Mouse (Mus musculus) MN1 (cell line): ENCODE data around the gene Pou2f3.
"Not testable (repeated sequence)": the region's sequence is repeated elsewhere in the genome, so short reads cannot be mapped to it uniquely, and the experiment has no call there.

Experiments
- DNase-seq: peaks from one replicate; pipeline ENCODE4 v3.0.0-alpha.2; 2016; ENCODE audit warnings: low spot score

The Pou2f3 gene

GRCm38 (mm10) chr9:43166346-43166745 is 43.8 kb downstream of the Pou2f3 start:
- no peak for DNase-seq

GRCm38 (mm10) chr9:43155960-43156359 is 54.2 kb downstream of the Pou2f3 start:
- DNase-seq = no peak

DNA sequence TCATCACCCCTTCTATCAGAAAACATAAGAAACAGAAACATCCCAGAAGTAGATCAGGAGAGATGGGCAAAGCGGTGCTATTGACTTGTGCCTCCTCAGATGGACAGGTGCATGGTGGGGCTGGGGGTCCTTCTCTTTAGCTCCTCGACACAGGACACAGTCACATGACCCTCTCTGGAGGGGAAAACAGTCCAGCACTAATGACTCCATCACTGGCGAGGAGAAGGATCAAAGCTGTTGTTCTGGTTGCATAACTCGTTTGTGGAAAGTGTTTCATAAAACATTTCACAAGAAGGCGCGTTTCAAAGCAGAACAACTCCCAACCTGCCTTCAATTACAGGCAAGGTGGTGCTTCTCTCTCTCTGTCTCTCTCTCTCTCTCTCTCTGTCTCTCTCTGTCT is 58.4 kb downstream of the Pou2f3 start:
- no peak for DNase-seq

DNA sequence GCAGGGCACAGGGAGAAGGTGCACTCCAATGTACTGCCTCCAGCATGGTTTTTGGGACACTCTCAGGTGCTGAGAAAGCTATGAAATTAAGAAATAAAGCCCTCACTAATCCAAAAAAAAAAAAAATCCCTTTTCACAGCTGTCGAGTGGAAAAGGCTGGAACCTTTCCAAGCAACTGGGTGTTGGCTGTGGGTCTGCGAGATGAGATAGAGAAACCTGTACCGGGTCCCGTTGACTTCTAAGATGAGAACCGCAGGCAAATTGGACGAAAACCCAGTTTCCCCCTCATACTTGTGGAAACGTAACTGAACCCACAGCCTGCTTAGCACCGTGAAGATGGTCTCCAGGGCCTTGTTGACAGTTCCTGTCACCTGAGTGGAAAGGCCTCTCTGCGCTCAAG is 59.2 kb downstream of the Pou2f3 start:
- no peak for DNase-seq

GRCm38 (mm10) chr9:43150075-43150474 is 60.1 kb downstream of the Pou2f3 start:
- no peak for DNase-seq

DNA sequence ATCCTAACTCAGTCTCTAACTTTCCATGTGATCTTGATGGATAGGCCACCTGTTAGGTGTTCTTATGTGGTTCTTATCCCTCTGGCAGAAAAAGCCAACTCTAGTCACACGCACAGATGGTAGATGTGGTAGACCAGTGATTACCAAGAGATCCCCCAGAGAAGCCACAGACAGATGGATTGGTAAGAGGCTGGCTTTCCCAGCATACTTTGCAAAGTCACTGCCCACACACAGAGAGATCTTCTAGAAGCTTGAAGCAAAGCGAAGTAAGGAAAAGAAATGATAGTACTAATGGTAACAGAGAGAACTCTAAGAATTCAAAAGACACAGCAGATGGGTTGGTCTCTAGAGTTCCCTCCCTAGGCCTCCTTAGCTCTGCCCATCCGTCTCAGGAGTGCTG is 60.7 kb downstream of the Pou2f3 start:
- no peak for DNase-seq

GRCm38 (mm10) chr9:43145196-43145595 is 65.0 kb downstream of the Pou2f3 start:
- DNase-seq = no peak

- no peak for DNase-seq
These were observed 65.9 kb downstream of the Pou2f3 start for GRCm38 (mm10) chr9:43144206-43144810.

DNA sequence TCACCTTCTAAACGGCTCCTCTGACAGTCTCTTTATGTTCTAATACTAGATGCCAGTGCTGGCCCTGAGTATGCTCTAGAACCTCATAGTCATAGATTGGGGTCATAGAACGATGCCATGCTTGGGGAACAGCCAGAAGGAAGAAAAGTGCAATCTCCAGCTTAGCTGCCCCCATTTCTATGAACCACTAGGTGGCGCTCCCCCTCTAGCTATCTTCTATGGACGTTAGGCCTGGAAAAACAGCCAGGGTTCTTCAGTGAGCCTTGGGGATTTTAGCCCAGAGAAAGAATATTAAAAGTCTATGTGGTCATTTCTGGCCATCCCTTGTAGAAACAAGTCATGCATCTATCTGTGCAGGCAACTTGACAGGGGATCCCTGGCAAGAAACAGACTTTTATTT is 68.3 kb downstream of the Pou2f3 start:
- peak; percentile 45 for DNase-seq

DNA sequence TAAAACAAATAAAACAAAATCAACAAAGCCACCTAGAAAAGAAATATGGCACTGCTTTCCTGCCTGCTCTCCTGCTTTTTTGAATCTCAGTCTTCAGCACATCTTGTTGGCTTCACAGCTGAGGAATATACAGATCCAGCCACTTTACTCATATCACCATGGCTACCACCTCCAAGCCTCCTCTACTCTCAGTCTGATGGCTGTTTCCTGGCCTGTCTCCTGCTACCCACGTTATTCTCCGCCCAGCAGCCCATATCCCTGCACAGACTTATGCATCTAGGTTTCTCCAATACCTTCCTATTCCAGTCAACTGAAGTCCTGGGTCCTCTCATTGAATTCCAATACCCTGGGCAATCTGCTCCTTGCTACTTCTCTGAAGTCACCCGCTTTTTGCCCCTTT is 76.6 kb downstream of the Pou2f3 start:
- no peak for DNase-seq

- no peak for DNase-seq
These were observed 77.8 kb downstream of the Pou2f3 start for GRCm38 (mm10) chr9:43132380-43132779.

DNA sequence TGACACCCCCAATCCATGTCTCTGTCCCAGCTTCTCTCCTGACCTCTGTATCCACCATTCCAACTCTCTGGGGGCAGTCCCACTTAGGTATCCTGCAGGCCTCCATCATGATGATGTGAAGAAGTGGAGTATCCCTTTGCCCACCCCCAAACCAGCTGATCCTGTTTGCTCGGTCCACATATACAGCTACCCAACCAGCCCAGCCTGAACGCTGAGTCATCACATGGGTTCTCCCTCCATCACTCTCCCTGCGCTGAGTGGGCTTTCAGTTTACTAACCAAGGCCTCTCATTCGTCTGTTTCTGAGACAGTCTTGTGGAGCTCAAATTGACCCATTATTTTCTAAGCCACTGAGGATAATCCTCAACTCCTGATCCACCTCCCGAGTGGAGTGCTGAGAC is 78.2 kb downstream of the Pou2f3 start:
- no peak for DNase-seq

DNA sequence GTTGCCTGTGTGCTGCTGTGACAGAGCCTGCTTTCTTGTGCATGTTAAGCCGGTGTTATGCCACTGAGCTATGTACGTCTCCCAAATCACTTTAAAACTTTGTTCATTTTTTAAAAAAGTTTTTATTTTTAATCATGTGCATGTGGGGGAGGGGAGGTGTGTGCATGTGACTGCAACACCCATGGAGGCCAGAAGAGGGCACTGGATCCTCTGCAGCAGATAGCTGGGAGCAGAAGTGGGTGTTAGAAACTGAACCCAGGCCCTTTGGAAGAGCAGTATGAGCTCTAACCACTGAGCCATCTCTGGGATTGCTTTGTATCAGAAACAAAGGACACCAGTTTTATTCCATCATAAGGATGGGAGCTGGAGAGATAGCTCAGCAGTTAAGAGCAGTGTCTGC is 79.5 kb downstream of the Pou2f3 start:
- DNase-seq = no peak

DNA sequence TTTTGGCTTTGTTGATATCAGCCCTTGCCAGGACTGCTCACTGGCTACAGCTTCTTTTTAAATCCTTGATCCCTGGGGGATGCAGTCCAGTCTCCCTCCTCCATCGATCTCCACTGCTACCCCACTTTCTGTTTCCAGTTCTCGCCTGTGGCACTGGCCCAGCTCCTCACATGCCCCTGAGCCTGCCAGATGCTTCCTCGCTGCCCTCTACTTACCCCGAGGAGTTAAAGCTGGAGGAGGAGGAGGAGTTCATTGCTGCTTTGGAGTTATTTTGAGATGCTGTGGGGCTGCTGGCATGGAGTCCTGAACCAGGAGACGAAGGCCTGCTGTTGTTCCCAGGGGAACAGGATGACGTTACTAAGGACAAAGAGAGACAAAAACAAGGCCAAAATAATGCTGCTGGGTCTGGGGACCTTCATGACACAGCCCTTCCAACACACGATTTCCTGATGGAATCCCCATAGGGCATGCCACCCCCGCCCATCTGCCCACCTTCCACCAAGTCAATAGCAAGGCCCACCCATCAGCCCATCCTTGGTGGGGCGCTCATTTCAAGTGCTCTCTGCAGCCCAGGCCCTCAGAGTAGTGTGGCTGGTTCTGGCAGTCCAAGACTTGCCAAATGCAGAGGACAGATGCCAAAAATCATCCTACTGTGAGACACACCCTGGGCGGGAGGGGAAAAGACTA is 82.9 kb downstream of the Pou2f3 start:
- DNase-seq = no peak

DNA sequence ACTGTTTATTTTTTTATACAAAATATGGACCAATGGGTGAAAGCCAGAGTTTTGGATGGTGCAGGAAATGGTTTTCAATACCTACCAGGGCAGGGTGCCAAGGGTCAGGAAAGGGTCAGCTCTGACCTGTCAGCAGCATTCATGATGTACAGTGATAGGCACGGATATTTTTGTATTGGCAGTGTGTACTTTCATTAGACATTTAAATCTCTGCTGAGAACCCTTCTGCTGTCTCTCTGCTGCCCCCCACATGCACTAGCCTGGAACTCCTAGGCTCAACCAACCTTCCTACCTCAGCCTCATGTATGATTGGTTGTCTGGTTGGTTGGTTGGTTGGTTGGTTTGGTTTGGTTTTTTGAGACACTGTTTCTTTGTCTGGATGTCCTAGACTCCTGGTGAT is 87.8 kb downstream of the Pou2f3 start:
- no peak for DNase-seq

- not testable (repeated sequence) for DNase-seq
These were observed 88.2 kb downstream of the Pou2f3 start for GRCm38 (mm10) chr9:43121948-43122347.

DNA sequence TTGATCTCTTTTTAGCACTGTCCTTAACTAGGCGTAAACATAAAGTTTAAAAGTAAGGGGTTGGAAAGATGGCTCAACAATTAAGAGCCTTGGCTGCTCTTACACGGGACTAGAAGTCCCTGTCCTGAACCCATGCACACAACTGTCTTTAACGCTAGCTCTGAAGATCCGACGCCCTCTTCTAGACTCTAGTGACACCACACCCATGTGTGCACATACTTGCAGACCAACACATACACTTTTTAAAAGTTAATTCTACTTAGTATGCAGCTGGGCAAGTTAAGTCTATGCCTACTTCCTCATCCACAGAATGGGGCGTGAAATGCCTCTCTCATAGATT is 93.2 kb downstream of the Pou2f3 start:
- no peak for DNase-seq

- DNase-seq = peak; percentile 58
These were observed 93.8 kb downstream of the Pou2f3 start, which contains the start of gene Tmem136 for GRCm38 (mm10) chr9:43116134-43116996. Gene Tmem136 (minus strand): TSS chr9:43116570.

DNA sequence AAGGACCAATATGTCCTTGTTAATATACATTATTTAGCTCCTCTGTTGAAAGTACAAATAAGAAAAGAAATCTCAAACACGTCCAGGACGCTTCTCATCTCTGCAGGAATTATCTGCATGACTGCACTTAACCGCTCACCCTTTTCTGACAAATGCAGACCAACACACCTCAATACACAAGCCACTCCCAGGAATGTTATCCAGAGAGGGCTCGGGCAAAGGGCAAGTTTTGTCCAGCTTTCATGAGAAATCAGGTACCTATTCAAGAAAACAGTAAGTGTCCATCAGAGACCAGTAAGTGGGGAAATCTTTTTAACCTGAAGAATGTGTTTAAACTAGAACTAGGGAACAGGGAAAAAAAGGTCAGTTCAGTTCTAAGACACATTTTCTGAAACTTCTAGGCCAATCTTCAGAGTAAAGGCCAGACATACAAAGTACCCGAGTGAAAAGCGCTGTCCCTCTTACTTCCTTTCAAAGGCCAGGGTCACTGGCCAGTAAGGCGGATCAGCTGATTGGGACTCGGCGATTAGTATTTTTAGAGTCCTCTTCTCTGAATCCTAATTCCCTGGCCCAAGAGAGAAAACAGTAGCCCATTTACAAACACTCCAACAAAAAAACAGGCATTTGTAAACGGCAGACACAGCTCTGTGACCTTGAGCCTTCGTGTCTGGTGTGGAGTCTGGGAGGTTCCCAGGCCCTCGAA is 94.6 kb downstream of the Pou2f3 start:
- DNase-seq = no peak

DNA sequence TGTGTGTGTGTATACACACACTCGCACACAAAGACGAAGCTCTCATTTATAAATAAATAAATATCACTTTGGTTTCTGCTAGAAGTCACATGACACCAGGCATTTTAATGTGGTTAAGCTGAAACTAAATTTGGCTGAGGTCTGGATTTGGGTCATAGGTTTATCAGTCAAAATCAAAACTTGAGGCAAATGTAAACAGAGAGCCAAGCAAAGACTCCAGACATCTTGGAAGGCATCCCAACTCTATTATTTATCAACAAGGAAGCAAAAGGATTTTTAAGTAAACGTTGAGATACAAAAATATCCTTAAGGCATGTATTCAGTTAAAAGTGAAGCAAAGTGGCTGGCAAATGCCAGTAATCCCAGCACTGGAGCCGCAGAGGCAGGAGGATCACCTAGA is 95.3 kb downstream of the Pou2f3 start:
- DNase-seq = no peak

DNA sequence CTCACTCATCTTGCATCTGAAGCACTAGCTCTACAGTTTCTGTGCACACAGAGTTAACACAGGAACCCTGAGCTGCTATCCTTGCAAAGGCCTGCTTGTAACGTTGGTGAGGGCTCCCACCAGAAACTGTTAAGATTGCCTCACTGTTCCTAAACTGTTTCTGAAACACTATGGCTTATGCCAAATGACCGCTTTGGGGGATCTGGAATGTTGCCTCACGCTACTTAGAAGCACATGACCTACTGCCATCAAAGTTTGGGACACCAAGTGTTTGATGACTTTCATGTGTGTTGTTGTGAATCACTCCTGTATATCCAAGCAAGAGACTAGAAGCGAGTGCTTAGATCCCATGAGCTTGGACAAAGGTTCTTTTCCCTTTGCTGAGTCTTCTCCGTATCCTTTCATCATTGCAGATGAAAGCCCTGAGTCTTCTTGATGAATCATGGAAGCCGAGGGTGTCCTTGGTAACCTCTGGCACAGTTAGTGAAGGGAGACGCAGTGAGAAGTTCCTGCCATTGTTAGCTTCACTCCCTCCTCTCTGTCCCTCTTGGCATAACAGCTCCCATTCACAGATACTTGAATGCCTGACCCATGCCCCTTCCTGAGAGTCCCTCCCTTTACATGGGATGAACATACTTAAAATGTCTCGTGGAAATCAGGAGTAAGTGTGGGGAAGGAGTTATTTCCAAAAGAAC is 99.7 kb downstream of the Pou2f3 start:
- no peak for DNase-seq

- no peak for DNase-seq
These were observed 101.0 kb downstream of the Pou2f3 start for GRCm38 (mm10) chr9:43109125-43109524.
